9 mouse cellular contexts compared by ENCODE assay signal in the genomic region with DNA sequence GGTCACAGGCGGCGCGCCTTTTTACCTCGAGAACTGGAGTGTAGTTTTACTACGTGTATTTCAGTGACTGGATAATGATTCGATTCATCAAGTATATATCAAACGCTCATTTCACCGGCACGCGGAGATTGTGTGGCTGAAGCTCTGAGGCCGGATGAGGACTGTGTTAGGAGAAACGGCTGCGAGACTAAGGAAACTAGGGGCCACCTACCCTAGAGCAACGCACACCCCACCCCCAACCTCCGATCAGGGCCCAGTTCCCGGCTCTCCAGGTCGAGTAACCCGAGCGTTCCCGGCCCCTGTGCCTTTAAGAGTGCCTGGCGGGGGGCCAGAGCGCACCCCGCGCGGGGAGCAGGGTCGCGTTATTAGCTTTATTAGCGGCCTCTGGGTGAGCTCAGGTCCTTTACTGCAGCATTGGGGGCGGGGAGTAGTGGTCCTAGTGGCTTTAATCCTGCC. TPM values are rescaled to one million over a fixed set of nuclear protein-coding genes. Genes with fewer than 3 reads are reported as not detected.
DNase-seq lines count a peak whose midpoint lies in the region; ATAC-seq and TF ChIP-seq lines count a peak whose summit lies in the region.
"Had no signal": no experiment of that assay in that cellular context is flagged by ENCODE, and none has a peak within 500 bp of the region (broad histone marks: within the 10 kb centered on the region; RNA-seq: fewer than 3 reads in every experiment).

No protein-coding gene starts in this region.

- no peaks in the 10 kb centered on the region for H3K36me3 ChIP-seq in hindbrain, postnatal 0 days (ENCODE audit: insufficient read depth, low read length)
- H3K36me3 ChIP-seq in liver, embryonic 14.5 days (replicated peaks; ENCODE audit: control insufficient read depth, insufficient read depth, low read depth): no peaks in the 10 kb centered on the region

- no peak for TF ChIP-seq EP300 in liver, embryonic 14.5 days (IDR thresholded peaks at IDR 0.05; ENCODE audit: low read depth)

- H3K4me1 ChIP-seq in hindbrain, postnatal 0 days (ENCODE audit: insufficient read depth, low read length): peaks cover 9% of the 10 kb centered on the region; the same call in 1 of the 2 replicates
- no peaks in the 10 kb centered on the region for H3K4me1 ChIP-seq in liver, embryonic 14.5 days (replicated peaks; ENCODE audit: control insufficient read depth in 2 of 2, insufficient read depth in 2 of 2, low read length in 1 of 2)

- intact Hi-C loops in gastrocnemius, postnatal 14 days (cut with DNase I; ENCODE audit: low total_unique reads): no loop called here

- peak overlapping the region; percentile 84 for H3K4me2 ChIP-seq in hindbrain, postnatal 0 days (ENCODE audit: low read depth, low read length)
- peak overlapping the region; percentile 51 for H3K4me2 ChIP-seq in liver, embryonic 14.5 days (ENCODE audit: low read depth)

- DNase-seq in cerebellum, postnatal 14 days: peak; percentile 49 to 58
- no peak for DNase-seq in cerebellum, adult 9-10 months
- peak; percentile 72 to 82 for DNase-seq in adrenal gland, postnatal 36 days
- DNase-seq in gastrocnemius, postnatal 14 days: peak; percentile 66
- DNase-seq in hindbrain, postnatal 0 days (ENCODE audit: low spot score): peak; percentile 65
- no peak for DNase-seq in liver, embryonic 14.5 days (ENCODE audit: low read depth in 3 of 3, low spot score in 3 of 3)
- peak; percentile 55 for DNase-seq in retina, embryonic 14.5 days (ENCODE audit: low spot score)
- DNase-seq in thymus, postnatal 36 days: no peak

- peak overlapping the region; percentile 83 for H3K27ac ChIP-seq in hindbrain, postnatal 0 days
- H3K27ac ChIP-seq in liver, embryonic 14.5 days: no peak overlapping the region

- H3K27me3 ChIP-seq in hindbrain, postnatal 0 days (ENCODE audit: insufficient read depth, low read length): peaks cover 2% of the 10 kb centered on the region; the same call in 1 of the 2 replicates
- H3K27me3 ChIP-seq in liver, embryonic 14.5 days (ENCODE audit: control insufficient read depth, insufficient read depth, low read length): peaks cover 82% of the 10 kb centered on the region

- peak overlapping the region; percentile 63 for H3K4me3 ChIP-seq in hindbrain, postnatal 0 days (ENCODE audit: low read length)
- peak overlapping the region; percentile 5 to 6; a peak in 2 of 4 replicates for H3K4me3 ChIP-seq in liver, embryonic 14.5 days (ENCODE audit: insufficient read depth in 1 of 2, low read depth in 2 of 2, low read length in 2 of 2)

- no peak for TF ChIP-seq CTCF in hindbrain, postnatal 0 days (IDR thresholded peaks at IDR 0.05; ENCODE audit: low read depth)
- TF ChIP-seq CTCF in liver, embryonic 14.5 days (IDR thresholded peaks at IDR 0.05; ENCODE audit: low read depth): no peak

- H3K9ac ChIP-seq in hindbrain, postnatal 0 days (replicated peaks; ENCODE audit: low read length): peak overlapping the region; percentile 55
- H3K9ac ChIP-seq in liver, embryonic 14.5 days (replicated peaks): no peak overlapping the region

- under 1% methylated on average over 29 of the region's 29 CpGs for WGBS in hindbrain, postnatal 0 days
- 1% methylated on average over 29 of the region's 29 CpGs for WGBS in liver, embryonic 14.5 days (ENCODE audit: insufficient replicate concordance)

- no peaks in the 10 kb centered on the region for H3K9me3 ChIP-seq in hindbrain, postnatal 0 days (ENCODE audit: low read length)
- no peaks in the 10 kb centered on the region for H3K9me3 ChIP-seq in liver, embryonic 14.5 days (ENCODE audit: control insufficient read depth, low read length)

- 0 out of 2 replicates have a peak, but pooled peaks have one; percentile 3 for ATAC-seq in hindbrain, postnatal 0 days
- ATAC-seq in liver, embryonic 14.5 days (ENCODE audit: insufficient read depth): no peak

RNA-seq across cellular contexts. Expression of gene Wnt5a, which starts 1.9 kb away (rescaled TPM):
- total RNA-seq in adrenal gland, postnatal 36 days (2021): 10 to 100 TPM; 25.8 to 44.3 TPM
- total RNA-seq in gastrocnemius, postnatal 14 days (2021): 1 to 10 TPM; 6.6 to 10.0 TPM
- 18.3 and 21.0 TPM in 2 replicates for total RNA-seq in hindbrain, postnatal 0 days (2014; rRNA removed)
- 17.8 and 19.6 TPM in 2 replicates for polyA plus RNA-seq in hindbrain, postnatal 0 days (2015; fragmentation: Nextera tagmentation; extraction: Ambion mirVana)
- 0.13 and 0.25 TPM in 2 replicates for polyA plus RNA-seq in liver, embryonic 14.5 days (2012; rRNA removed)
- 0.10 TPM in 1 of 2 replicates, not detected in the other for polyA plus RNA-seq in liver, embryonic 14.5 days (2014; fragmentation: Nextera tagmentation; extraction: Ambion mirVana)
- total RNA-seq: hematopoietic stem cell, adult 5-6 weeks had no signal

Comparison
In these comparisons a context has a peak if more than half of its experiments do, and no peak if none do; other contexts are left out.
1. DNase-seq: peak in cerebellum, postnatal 14 days (2 of 2), adrenal gland, postnatal 36 days (2 of 2), gastrocnemius, postnatal 14 days (single experiment), hindbrain, postnatal 0 days (single experiment) and retina, embryonic 14.5 days (single experiment); none in cerebellum, adult 9-10 months (single experiment), liver, embryonic 14.5 days (0 of 3) and thymus, postnatal 36 days (0 of 2).